Mouse (Mus musculus): ENCODE measurements around the gene Osbpl7.

Osbpl7 gene

GRCm38 (mm10) chr11:97082977-97083376 is 32.5 kb downstream of the Osbpl7 start:
- peak; percentile 68 for DNase-seq (ENCODE audit: low read depth, low spot score)

- peak; percentile 86 for DNase-seq (ENCODE audit: low read depth, low spot score)
Measured at GRCm38 (mm10) chr11:97083401-97084140, 33.1 kb downstream of the Osbpl7 start.

DNA sequence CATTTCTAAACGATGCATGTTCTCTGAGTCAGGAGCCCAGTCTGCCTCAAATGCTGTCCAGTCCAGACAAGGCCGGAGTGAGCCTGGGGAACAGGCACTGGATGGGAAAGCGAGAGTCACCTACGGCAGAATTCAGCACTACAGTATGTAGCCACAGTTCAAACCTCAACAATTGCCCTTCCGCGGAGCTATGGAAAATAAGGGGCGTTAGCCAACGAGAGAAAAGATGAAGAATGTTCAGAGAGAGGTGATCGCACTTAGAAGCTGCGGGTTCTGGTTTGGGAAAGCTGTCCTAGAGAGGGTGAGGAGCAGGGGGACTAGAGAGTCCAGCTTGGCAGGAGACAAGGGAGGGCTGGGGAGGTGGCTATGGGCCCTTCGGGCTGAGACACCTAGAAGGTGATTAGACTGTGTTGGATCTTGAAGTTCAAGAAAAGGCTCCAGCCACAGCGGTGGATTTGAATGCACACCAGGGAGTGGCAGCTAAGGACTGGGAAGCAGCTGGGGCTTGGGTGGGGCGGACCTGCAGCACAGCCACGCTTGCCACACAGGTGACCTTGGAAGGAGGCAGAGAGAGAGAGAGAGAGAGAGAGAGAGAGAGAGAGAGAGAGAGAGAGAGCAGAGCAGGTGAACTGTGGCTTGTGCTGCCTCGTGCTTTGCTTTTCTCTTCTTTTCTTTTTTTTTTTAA is 34.5 kb downstream of the Osbpl7 start:
- no peak for DNase-seq (ENCODE audit: low read depth, low spot score)

DNA sequence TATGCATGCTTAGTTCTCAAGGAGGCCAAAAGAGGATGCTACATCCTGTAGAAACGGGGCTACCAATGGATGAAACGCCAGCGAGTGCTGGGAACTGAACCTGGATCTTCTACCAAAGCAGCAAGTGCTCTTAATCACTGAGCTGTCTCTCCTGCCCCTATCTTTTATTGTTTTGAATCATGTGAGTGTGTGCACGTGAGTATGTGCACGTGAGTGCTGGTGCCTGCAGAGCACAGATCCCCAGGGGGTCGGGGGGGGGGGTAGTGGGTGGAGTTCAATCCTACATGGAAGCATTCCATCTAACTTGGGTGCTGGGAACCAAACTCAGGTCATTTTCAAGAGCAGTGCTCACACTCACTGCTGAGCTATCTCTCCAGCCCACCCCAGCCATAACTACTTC is 35.9 kb downstream of the Osbpl7 start:
- no peak for DNase-seq (ENCODE audit: low read depth, low spot score)

DNA sequence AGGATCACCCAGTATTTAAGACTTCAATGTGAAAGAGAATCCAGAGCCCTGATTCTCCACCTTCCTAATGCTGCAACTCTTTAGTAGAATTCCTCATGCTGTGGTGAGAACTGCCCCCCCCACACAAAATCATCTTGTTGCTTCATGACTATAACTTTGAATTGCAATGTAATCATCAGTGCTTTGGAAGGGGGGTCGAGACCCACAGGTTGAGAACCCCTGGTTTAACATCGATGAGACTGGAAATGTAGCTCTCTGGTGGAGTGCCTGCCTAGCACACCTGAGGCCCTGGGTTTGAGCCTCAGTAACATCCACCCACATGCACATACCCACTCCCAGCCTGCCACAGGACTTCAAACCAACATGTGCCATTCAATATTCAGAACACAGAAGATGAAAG is 44.2 kb downstream of the Osbpl7 start:
- DNase-seq (ENCODE audit: low read depth, low spot score), result no peak

- DNase-seq (ENCODE audit: low read depth, low spot score), result no peak
Measured at GRCm38 (mm10) chr11:97098791-97099190, 48.4 kb downstream of the Osbpl7 start.

GRCm38 (mm10) chr11:97101722-97102121 is 51.3 kb downstream of the Osbpl7 start:
- DNase-seq (ENCODE audit: low read depth, low spot score), result peak; percentile 55

DNA sequence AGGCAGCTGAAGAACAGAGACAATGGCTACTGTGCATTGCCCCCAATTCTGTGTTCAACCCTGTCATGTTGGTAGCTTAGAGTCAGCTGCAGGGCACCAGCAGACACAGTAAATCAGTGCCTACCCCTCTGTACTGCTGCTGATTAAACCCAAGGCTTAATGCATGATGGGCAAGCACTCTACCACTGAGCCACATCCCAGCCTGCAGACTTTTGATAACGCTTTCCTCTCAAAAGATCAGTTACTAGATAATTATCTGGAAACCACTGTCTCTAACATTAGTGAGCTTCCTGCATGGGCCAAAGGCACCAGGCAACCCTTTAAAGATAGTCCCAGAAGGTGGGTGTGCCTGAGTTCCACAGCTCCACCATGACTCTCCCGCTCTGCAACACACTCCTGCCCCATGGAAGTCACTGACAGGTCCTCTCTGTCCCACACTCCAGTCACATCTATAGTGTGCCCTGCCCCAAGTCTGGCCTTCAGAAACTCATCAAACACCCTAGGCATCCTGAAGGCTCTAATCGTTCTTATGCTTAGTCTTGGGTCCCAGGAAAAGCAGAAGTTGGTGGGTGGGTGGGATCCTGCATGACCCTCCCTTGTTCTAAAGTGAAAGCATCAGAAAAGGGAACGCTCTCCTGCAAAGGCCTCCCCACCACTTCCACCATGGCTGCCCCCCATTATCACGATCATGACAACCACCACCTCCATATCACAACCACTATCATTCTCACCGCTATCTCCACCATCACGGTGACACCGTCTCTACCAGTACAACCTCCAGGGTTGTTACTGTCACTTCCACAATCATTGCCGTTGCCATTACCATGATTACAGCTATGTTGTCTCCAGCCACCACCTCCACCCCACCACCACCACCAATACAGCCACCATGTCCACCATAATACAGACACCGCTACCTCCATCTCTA is 53.0 kb downstream of the Osbpl7 start:
- DNase-seq (ENCODE audit: low read depth, low spot score), result no peak

GRCm38 (mm10) chr11:97104091-97104483 is 53.7 kb downstream of the Osbpl7 start:
- DNase-seq (ENCODE audit: low read depth, low spot score), result no peak

DNA sequence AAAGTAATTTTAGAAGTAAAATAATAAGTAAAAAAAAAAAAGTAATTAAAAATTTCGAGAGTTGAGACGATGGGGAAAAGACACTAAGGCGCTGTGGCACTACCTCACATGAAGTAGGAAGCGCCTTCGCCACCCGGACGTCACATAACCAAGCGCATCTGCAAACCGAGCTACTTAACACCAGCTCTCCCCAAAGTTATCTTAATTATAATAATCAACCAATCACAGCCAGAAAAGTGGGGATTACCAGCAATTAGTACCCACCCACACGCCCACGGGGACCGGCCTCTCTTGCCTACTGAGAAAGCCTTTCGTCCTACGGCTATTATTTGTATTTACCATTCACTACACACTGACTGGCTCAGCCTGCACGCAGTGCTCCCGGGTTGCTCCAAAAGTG is 58.5 kb downstream of the Osbpl7 start:
- peak; percentile 73 for DNase-seq (ENCODE audit: low read depth, low spot score)

DNA sequence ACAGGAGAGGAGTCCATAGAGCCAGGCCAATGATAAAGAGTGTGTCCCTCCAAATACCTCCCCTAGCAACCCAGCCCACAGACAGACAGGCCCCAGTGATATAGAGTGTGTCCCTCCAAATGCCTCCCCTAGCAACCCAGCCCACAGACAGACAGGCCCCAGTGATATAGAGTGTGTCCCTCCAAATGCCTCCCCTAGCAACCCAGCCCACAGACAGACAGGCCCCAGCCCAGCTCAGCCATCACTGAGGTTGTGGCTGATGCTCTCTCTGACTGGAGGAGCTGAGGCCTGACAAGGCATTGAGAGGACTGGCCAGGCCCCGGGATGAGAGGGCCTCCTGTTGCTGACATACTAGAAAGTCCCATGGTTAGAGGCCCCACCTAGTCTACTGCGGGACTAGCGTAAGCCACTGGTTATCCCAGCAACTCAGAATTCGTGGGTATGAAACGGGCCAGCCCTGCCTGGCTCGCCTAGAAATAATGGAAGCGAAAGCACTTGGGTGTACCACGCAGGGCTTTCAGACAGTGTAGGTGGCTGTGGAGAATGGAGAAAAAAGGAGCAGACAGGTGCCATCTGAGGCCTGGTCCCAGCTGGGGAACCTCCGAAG is 62.2 kb downstream of the Osbpl7 start:
- DNase-seq (ENCODE audit: low read depth, low spot score), result no peak

GRCm38 (mm10) chr11:97114671-97115601 is 64.5 kb downstream of the Osbpl7 start, which contains the start of gene Tbx21:
Tbx21 (minus strand) TSS chr11:97115331.
- no peak for DNase-seq (ENCODE audit: low read depth, low spot score)

GRCm38 (mm10) chr11:97115797-97116196 is 65.4 kb downstream of the Osbpl7 start:
- no peak for DNase-seq (ENCODE audit: low read depth, low spot score)

Data from brain, adult 2 months (tissue).